Mouse (Mus musculus): Measurements from ENCODE around the gene Ptcd1. TPM values are rescaled to one million over a fixed set of nuclear protein-coding genes. Genes with fewer than 3 reads are reported as not detected.

Ptcd1 gene
- 1.6 TPM for polyA plus RNA-seq (2014; fragmentation: Illumina TruSeq; extraction: RNeasy Lipid Tissue Mini Kit (QIAGEN cat#74804); ENCODE audit: low read depth, low replicate concordance)

DNA sequence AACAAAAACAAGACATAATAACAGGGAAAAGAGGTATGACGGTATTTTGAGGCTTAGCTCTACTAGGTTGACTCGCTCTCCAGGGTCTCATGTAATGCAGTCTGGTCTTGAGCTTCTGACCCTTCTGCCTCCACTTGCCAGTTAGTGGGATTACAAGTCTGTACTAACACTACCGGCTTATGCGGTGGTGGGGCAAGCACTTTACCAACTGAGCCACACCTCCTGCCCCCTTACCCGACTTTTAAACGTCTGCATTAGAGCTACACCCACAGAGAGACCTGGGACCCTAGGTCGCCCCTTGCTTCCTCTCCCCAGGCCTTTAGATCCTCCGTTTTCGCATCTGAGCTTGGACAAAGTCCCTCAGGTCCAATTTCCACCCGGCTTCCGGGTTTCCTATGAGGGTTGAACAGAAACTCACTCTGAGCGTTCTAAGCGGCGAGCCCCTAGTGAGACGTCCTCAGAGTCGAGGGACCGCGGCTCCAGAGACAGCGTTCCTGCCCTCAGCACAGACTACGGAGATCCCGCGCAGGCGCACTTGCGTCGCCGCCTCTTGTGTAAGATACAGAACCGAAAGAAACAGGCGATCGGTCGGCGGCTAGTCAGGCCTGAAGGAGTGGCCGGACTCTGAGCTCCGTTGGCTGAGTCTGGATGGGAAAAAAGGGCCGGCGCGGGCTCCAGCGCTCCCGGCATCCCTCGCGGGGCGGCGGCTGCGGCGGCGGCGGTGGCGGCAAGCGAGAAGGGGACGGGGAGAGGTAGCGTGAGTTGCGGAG, at the start of gene Ptcd1, which contains the start of gene Cpsf4:
TSS of gene Ptcd1 (minus strand) at position 573 of the 770 bp plus-strand sequence.
TSS of gene Cpsf4 (plus strand) at position 678 of the 770 bp plus-strand sequence.

DNA sequence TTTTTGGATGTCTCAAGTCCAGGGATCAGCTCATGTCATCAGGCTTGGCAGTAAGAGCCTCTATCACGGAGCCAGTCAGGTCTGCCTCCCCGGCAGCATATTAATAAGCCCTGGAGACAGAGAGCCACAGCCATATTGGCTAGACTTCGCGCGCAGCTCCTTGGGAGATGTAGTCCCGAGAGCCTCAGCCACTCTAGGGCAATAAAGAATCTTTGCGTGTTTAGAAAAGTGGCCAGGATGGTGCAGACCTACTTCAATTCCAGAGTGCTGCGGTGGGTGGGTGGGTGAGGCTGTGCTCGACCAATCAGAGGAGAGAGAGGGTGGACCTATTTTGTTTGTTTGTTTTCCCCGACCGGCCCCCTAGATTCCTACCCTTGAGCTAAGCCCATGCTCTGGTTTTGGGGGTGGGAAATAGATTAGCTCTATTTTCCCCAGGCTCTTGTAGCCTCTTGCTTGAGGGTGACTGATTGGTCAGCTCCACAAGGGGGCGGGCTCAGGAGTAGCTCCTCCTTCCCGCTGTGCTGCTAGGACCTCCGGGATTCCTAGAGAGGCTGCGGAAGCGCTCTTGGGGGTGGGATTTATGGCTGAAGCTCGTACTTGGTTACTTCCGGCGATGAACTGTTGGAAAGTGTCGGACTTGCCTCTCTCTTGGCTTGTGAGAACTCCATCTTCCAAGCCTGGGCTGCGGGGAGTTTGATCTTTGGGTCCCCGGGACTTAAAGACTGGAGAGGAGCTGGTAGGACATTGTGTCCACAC, 37.2 kb upstream of the Ptcd1 start, which contains the start of gene Zkscan5:
TSS of gene Zkscan5 (plus strand) at position 627 of the 756 bp plus-strand sequence.

DNA sequence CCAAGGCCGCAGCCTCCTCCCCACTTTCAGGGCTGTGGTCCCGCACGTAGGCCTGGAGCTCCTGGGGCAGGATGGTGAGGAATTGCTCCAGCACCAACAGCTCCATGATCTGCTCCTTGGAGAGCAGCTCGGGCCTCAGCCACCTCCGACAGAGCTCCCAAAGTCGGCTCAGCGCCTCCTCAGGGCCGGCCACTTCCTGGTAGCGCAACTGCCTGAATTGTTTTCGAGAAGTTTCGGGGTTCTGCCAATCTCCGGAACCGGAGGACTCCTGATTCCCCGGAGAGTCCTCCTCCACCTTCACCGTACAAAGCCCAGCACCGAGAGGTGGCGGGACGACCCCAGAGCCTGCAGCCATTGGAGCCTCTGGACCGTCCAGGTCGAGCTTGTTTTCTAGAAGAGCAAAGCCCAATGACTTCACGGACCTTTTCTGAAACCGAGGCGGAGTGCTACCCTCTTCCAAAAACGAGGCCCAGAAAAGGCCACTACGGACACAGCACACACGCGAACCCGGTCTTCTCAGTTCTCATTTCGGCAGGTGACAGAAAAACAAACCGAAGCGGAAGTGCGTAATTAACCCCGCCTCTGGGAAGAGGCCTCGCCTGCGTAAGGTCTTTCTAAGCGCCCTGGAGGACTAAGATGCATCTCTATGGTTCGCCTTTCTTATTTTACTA, 34.5 kb upstream of the Ptcd1 start, which contains the start of gene Zkscan14:
TSS of gene Zkscan14 (minus strand) at position 548 of the 671 bp plus-strand sequence.

DNA sequence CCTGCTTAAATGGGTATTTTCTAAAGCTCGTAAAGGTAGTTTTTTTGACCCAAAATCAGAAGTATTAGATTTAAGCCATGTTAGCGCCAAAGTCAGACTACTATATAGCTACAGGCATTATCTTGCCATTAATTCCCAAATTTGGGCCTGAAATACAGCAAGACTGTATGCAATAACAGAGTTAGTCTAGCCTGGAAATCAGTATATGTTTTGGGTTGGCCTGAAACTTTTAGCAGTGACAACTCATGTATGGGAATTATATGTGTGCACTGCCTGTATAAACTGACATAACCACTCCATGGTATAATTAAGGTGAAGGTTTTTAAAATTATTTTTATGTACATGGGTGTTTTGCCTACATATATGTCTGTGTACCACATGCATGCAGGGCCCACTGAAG, 25.1 kb upstream of the Ptcd1 start, which contains the start of gene Atp5j2:
TSS of gene Atp5j2 (minus strand) at position 101 of the 400 bp plus-strand sequence.

DNA sequence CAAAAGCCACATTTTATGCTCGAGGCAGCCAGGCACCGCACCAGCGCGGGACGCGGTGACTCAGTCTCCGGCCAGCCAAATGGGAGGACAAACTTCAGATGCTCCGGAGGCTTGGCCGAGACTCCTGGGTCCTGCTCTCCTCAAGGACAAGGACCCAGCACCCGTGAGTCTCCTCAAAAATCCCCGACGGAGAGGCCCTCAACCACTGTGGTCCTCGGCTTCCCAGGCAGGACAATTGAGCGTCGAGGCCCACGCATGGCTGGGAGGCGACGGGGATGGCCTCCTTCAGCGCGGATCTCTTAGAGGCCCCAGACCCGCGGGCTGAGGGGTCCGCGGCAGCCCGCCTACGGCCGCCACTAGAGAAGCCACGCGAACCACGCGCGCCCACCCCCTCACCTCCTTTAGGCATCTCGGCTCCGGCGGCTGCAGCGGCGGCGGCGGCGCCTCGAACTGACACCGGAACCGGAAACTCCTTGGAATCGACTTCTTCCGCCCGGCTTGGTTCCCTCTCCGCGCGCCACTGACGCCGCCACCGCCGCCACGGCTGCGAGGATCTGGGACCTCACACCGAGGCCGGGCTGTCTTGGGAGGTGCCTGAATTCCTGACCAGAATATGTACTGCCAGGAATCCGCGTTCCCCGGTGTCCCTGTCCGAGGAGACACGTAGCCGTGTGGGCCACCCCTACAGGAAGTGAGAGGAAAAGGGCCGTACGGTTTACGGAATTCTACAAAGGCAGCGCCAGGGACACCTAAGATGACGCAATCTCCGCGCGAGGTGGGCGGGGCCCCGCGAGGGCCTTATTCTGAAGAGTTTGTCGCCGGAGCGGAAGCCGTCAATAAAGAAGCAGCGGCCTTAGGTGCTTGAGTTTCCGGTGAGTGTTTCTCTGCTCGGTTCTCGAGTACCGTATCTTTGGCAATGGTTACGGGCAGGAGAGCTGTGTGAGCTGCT, 27.1 kb downstream of the Ptcd1 start, which contains the start of the genes Pdap1 and Bud31:
TSS of gene Pdap1 (minus strand) at position 668 of the 949 bp plus-strand sequence.
TSS of gene Bud31 (plus strand) at position 792 of the 949 bp plus-strand sequence.

DNA sequence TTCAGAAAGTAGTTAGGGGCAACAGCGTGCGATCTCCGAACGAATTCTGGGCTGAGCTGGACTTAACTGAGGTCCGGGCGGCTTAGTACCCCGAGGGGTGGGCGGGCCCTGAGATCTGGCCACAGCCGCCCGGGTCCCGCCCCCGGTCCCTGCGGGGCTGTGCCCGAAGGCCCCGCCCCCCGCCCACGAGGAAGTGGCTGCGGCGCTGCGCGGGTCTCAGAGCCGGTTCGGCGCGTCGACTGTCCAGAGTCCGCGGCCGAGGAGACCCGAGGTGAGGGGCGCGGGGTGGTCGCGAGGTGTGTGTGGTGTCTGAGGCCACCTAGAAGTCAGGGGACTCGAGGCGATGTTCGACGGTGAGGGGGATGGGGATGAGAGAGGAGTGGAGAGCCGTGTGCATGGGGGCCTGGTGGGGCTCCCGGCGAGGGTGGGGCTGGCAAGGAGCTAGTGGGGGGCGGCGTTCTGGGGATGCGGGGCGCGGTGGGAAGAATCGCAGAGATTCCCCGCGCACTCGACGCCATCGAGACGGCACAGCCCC, 52.8 kb downstream of the Ptcd1 start, which contains the start of gene Arpc1b:
TSS of gene Arpc1b (plus strand) at position 145 of the 535 bp plus-strand sequence.

Other genes with a start within 250 kb of the Ptcd1 start
- 26.5 TPM for gene Smurf1, start 201.3 kb downstream of the Ptcd1 start, polyA plus RNA-seq (2014; fragmentation: Illumina TruSeq; extraction: RNeasy Lipid Tissue Mini Kit (QIAGEN cat#74804); ENCODE audit: low read depth, low replicate concordance)
- 52.5 TPM for gene Gm4871, start 134.4 kb downstream of the Ptcd1 start, polyA plus RNA-seq (2014; fragmentation: Illumina TruSeq; extraction: RNeasy Lipid Tissue Mini Kit (QIAGEN cat#74804); ENCODE audit: low read depth, low replicate concordance)
- 98.7 TPM for gene 1700018F24Rik, start 124.1 kb downstream of the Ptcd1 start, polyA plus RNA-seq (2014; fragmentation: Illumina TruSeq; extraction: RNeasy Lipid Tissue Mini Kit (QIAGEN cat#74804); ENCODE audit: low read depth, low replicate concordance)
- gene Arpc1a, start 83.3 kb downstream of the Ptcd1 start, polyA plus RNA-seq (2014; fragmentation: Illumina TruSeq; extraction: RNeasy Lipid Tissue Mini Kit (QIAGEN cat#74804); ENCODE audit: low read depth, low replicate concordance), result 33.9 TPM
- 0.15 TPM for gene Kpna7, start 83.1 kb downstream of the Ptcd1 start, polyA plus RNA-seq (2014; fragmentation: Illumina TruSeq; extraction: RNeasy Lipid Tissue Mini Kit (QIAGEN cat#74804); ENCODE audit: low read depth, low replicate concordance)
- gene Arpc1b, start 52.9 kb downstream of the Ptcd1 start, polyA plus RNA-seq (2014; fragmentation: Illumina TruSeq; extraction: RNeasy Lipid Tissue Mini Kit (QIAGEN cat#74804); ENCODE audit: low read depth, low replicate concordance), result 6.2 TPM
- gene Pdap1, start 26.9 kb downstream of the Ptcd1 start, polyA plus RNA-seq (2014; fragmentation: Illumina TruSeq; extraction: RNeasy Lipid Tissue Mini Kit (QIAGEN cat#74804); ENCODE audit: low read depth, low replicate concordance), result 46.0 TPM
- 259 TPM for gene Bud31, start 26.7 kb downstream of the Ptcd1 start, polyA plus RNA-seq (2014; fragmentation: Illumina TruSeq; extraction: RNeasy Lipid Tissue Mini Kit (QIAGEN cat#74804); ENCODE audit: low read depth, low replicate concordance)
- gene Cpsf4, start 105 bp upstream of the Ptcd1 start, polyA plus RNA-seq (2014; fragmentation: Illumina TruSeq; extraction: RNeasy Lipid Tissue Mini Kit (QIAGEN cat#74804); ENCODE audit: low read depth, low replicate concordance), result 3.9 TPM
- 12.5 TPM for gene Atp5j2, start 25.0 kb upstream of the Ptcd1 start, polyA plus RNA-seq (2014; fragmentation: Illumina TruSeq; extraction: RNeasy Lipid Tissue Mini Kit (QIAGEN cat#74804); ENCODE audit: low read depth, low replicate concordance)
- gene Zkscan14, start 34.8 kb upstream of the Ptcd1 start, polyA plus RNA-seq (2014; fragmentation: Illumina TruSeq; extraction: RNeasy Lipid Tissue Mini Kit (QIAGEN cat#74804); ENCODE audit: low read depth, low replicate concordance), result 2.4 TPM
- gene Zkscan5, start 37.5 kb upstream of the Ptcd1 start, polyA plus RNA-seq (2014; fragmentation: Illumina TruSeq; extraction: RNeasy Lipid Tissue Mini Kit (QIAGEN cat#74804); ENCODE audit: low read depth, low replicate concordance), result 11.5 TPM
- gene Zfp655, start 64.6 kb upstream of the Ptcd1 start, polyA plus RNA-seq (2014; fragmentation: Illumina TruSeq; extraction: RNeasy Lipid Tissue Mini Kit (QIAGEN cat#74804); ENCODE audit: low read depth, low replicate concordance), result 31.9 TPM
- 0.11 TPM for gene Zscan25, start 113.4 kb upstream of the Ptcd1 start, polyA plus RNA-seq (2014; fragmentation: Illumina TruSeq; extraction: RNeasy Lipid Tissue Mini Kit (QIAGEN cat#74804); ENCODE audit: low read depth, low replicate concordance)
- gene Cyp3a57, start 178.2 kb upstream of the Ptcd1 start, polyA plus RNA-seq (2014; fragmentation: Illumina TruSeq; extraction: RNeasy Lipid Tissue Mini Kit (QIAGEN cat#74804); ENCODE audit: low read depth, low replicate concordance), result 0.60 TPM

Measured in testis, adult 10 weeks (tissue).